Mouse (Mus musculus): ENCODE measurements around the gene Nuak2. TPM values are rescaled to one million over a fixed set of nuclear protein-coding genes. Genes with fewer than 3 reads are reported as not detected.

The Nuak2 gene
- polyA plus RNA-seq, 1 experiment from 2014 or later, result 11.9 TPM

DNA sequence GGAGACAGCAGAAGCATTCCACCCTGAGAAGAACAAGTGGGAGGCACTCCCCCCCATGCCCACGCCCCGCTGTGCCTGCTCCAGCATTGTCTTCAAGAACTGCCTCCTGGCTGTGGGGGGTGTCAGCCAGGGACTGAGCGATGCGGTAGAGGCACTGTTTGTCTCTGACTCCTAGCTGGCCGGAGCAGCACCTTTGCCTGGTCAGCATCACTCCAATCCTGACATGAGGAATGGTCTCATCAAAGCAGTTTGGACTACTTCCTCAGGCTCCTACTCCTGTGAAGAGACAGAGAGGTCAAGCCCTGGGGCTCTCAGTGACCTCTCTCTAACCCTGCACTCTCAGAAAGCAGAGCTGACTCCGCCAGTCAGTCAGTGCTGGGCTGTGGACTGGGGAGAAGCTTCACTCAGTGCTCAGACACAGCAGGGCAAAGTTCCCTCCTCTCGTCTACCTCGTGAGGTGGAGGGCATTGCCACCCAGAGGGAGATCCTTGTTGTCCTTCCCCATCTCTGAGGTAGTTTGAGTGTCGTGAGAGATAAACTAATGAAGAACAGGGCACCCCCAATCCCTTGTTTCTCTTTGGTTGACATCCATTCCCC is 11.2 kb upstream of the Nuak2 start:
- no peak overlapping the region for H3K9ac ChIP-seq (replicated peaks; ENCODE audit: low read depth)
- WGBS, result 47% methylated on average over 9 of the region's 9 CpGs
- DNase-seq (ENCODE audit: low spot score) (no peak), ATAC-seq (no peak)
- H3K9me3 ChIP-seq (ENCODE audit: low read length), result no peaks in the 10 kb centered on the region
- H3K27me3 ChIP-seq (replicated peaks; ENCODE audit: insufficient read depth, low read length), result 0 out of 2 replicates have a peak, but pooled peaks cover 5% of the 10 kb centered on the region
- H3K27ac ChIP-seq (ENCODE audit: low read length), result no peak overlapping the region
- H3K4me3 ChIP-seq (ENCODE audit: low read depth, low read length), result no peak overlapping the region
- H3K36me3 ChIP-seq (ENCODE audit: insufficient read depth, low read length), result no peaks in the 10 kb centered on the region
- TF ChIP-seq EP300 (IDR thresholded peaks at IDR 0.05) (no peak), CTCF (IDR thresholded peaks at IDR 0.05) (no peak)
- no peaks in the 10 kb centered on the region for H3K4me1 ChIP-seq (ENCODE audit: insufficient read depth, low read depth, low read length)
- no peak overlapping the region for H3K4me2 ChIP-seq (replicated peaks; ENCODE audit: low read depth, low read length)

DNA sequence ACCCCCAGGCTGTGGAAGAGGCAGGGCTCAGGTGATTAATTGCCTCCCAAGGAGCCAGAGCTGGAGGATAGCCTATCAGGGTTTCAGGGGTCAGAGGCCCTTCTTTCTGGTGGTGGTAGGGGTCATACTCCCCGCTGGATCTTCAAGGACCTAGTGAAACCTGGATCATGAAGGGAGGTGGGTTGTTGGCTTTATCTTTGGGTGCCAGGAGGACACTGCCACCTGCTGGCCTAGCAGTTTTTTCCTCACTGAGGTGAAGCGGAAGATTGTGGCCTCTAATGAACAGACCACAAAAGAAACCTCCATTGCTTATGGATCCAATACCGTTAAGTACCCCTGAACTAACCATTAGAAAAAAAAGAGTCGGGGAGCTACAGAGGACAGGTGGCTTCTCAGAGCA is 9.8 kb upstream of the Nuak2 start:
- Histone ChIP-seq H3K27me3 (replicated peaks; ENCODE audit: insufficient read depth, low read length) (0 out of 2 replicates have a peak, but pooled peaks cover 2% of the 10 kb centered on the region), H3K4me1 (ENCODE audit: insufficient read depth, low read depth, low read length) (no peaks in the 10 kb centered on the region), H3K4me2 (replicated peaks; ENCODE audit: low read depth, low read length) (no peak overlapping the region), H3K9ac (replicated peaks; ENCODE audit: low read depth) (no peak overlapping the region), H3K27ac (ENCODE audit: low read length) (no peak overlapping the region), H3K4me3 (ENCODE audit: low read depth, low read length) (no peak overlapping the region), H3K9me3 (ENCODE audit: low read length) (no peaks in the 10 kb centered on the region), H3K36me3 (ENCODE audit: insufficient read depth, low read length) (no peaks in the 10 kb centered on the region)
- WGBS, result 32% methylated on average over 4 of the region's 4 CpGs
- ATAC-seq (peak; percentile 39), DNase-seq (ENCODE audit: low spot score) (peak; percentile 62)
- TF ChIP-seq EP300 (IDR thresholded peaks at IDR 0.05) (no peak), CTCF (IDR thresholded peaks at IDR 0.05) (peak; percentile 81)

DNA sequence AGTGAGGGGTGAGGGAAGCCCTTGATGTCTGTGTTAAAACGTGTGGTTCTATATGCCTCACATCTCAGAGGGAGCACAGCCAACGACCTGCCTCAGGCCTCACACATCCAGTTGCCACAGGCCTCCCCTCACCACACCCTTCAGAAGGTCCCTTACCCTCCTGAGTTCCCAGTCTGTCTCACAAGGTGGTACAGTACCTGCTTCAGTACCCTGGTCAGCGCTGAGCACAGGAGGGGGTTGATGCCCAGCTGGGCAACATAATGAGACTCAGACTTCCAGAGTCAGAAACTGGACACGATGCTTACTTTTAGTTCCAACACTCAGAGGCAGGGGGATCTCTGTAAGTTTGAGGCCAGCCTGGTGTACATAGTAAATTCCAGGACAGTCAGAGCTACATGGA is 9.1 kb upstream of the Nuak2 start:
- Histone ChIP-seq H3K4me2 (replicated peaks; ENCODE audit: low read depth, low read length) (no peak overlapping the region), H3K27ac (ENCODE audit: low read length) (no peak overlapping the region), H3K36me3 (ENCODE audit: insufficient read depth, low read length) (no peaks in the 10 kb centered on the region), H3K27me3 (replicated peaks; ENCODE audit: insufficient read depth, low read length) (0 out of 2 replicates have a peak, but pooled peaks cover 2% of the 10 kb centered on the region), H3K4me1 (ENCODE audit: insufficient read depth, low read depth, low read length) (0 out of 2 replicates have a peak, but pooled peaks cover under 1% of the 10 kb centered on the region), H3K9ac (replicated peaks; ENCODE audit: low read depth) (no peak overlapping the region), H3K9me3 (ENCODE audit: low read length) (no peaks in the 10 kb centered on the region), H3K4me3 (ENCODE audit: low read depth, low read length) (no peak overlapping the region)
- ATAC-seq, result peak; percentile 21; the same call in 1 of the 2 replicates
- WGBS, result 18% methylated on average over 4 of the region's 4 CpGs
- DNase-seq (ENCODE audit: low spot score), result no peak
- TF ChIP-seq EP300 (IDR thresholded peaks at IDR 0.05) (no peak), CTCF (IDR thresholded peaks at IDR 0.05) (no peak)

DNA sequence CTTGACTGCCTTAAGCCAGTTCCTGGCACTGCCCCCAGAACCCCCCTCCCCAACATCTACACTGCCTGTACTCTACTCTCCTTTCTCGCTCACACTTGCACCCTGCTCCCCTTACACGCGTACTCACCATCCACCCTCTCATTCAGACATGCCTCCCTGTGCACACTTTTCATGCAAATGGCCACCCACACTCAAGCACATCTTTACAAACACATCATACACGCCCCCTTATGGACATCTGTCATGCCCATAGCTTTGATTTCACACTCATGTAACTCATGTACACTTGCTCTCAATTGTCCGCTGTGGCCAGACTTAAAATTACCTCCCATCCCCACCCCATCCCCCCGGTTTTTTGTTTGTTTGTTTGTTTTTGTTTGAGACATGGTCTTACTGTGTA is 8.0 kb upstream of the Nuak2 start:
- H3K4me3 ChIP-seq (ENCODE audit: low read depth, low read length), result no peak overlapping the region
- 0 out of 2 replicates have a peak, but pooled peaks cover 4% of the 10 kb centered on the region for H3K4me1 ChIP-seq (ENCODE audit: insufficient read depth, low read depth, low read length)
- ATAC-seq (no peak), DNase-seq (ENCODE audit: low spot score) (no peak)
- 81% methylated on average over 6 of the region's 6 CpGs for WGBS
- H3K4me2 ChIP-seq (replicated peaks; ENCODE audit: low read depth, low read length), result no peak overlapping the region
- 0 out of 2 replicates have a peak, but pooled peaks cover 2% of the 10 kb centered on the region for H3K27me3 ChIP-seq (replicated peaks; ENCODE audit: insufficient read depth, low read length)
- H3K9ac ChIP-seq (replicated peaks; ENCODE audit: low read depth), result no peak overlapping the region
- TF ChIP-seq CTCF (IDR thresholded peaks at IDR 0.05) (0 out of 2 replicates have a peak, but pooled peaks have one; percentile 4), EP300 (IDR thresholded peaks at IDR 0.05) (no peak)
- H3K27ac ChIP-seq (ENCODE audit: low read length), result no peak overlapping the region
- no peaks in the 10 kb centered on the region for H3K36me3 ChIP-seq (ENCODE audit: insufficient read depth, low read length)
- H3K9me3 ChIP-seq (ENCODE audit: low read length), result no peaks in the 10 kb centered on the region

DNA sequence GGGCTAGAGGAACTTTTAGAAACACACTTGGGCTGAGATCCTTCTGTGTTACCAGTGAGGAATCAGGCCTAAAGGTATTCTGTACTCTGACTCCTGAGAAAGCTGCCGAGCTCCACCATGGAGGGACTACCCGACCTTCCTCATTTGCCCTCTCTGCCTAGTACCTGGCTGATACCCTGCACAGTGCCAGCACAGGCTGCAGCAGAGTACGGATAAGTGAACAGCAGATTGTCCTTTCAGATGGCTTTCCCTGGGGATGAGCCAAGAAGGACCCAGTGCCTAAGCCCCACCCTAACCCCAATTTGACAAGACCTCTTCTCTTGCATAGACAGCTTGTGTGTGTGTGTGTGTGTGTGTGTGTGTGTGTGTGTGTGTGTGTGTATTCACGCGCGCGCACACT is 7.3 kb upstream of the Nuak2 start:
- 76% methylated on average over 7 of the region's 7 CpGs for WGBS
- TF ChIP-seq EP300 (IDR thresholded peaks at IDR 0.05) (no peak), CTCF (IDR thresholded peaks at IDR 0.05) (no peak)
- H3K4me3 ChIP-seq (ENCODE audit: low read depth, low read length), result no peak overlapping the region

DNA sequence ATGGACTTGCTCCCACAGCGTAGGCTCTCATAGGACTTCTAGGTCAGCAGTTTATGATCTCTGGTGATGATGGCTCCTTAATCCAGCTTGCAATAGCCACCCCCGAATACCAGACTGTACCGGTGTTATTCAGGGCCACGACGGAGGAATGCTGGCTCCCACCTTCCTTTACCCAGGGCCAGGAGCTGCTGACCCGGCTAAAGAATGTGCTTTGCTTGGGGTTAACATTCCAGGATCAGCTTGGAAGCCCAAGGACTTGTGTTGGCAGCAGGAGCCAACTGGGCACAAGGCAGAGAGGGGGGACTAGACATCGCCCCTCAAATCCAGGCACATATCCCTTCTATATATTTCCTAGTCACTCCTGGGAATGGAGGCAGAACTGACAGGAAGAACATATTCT is 5.2 kb upstream of the Nuak2 start:
- Histone ChIP-seq H3K9ac (replicated peaks; ENCODE audit: low read depth) (no peak overlapping the region), H3K4me2 (replicated peaks; ENCODE audit: low read depth, low read length) (no peak overlapping the region), H3K27ac (ENCODE audit: low read length) (no peak overlapping the region), H3K9me3 (ENCODE audit: low read length) (no peaks in the 10 kb centered on the region), H3K4me3 (ENCODE audit: low read depth, low read length) (no peak overlapping the region), H3K36me3 (ENCODE audit: insufficient read depth, low read length) (no peaks in the 10 kb centered on the region), H3K27me3 (replicated peaks; ENCODE audit: insufficient read depth, low read length) (0 out of 2 replicates have a peak, but pooled peaks cover 2% of the 10 kb centered on the region), H3K4me1 (ENCODE audit: insufficient read depth, low read depth, low read length) (0 out of 2 replicates have a peak, but pooled peaks cover 4% of the 10 kb centered on the region)
- DNase-seq (ENCODE audit: low spot score), result no peak
- no peak for ATAC-seq
- 58% methylated on average over 7 of the region's 7 CpGs for WGBS
- TF ChIP-seq CTCF (IDR thresholded peaks at IDR 0.05), result no peak
- no peak for TF ChIP-seq EP300 (IDR thresholded peaks at IDR 0.05)

More for the DNA sequence above, 7.3 kb upstream of the Nuak2 start:
- no peak for DNase-seq (ENCODE audit: low spot score)
- Histone ChIP-seq H3K27me3 (replicated peaks; ENCODE audit: insufficient read depth, low read length) (0 out of 2 replicates have a peak, but pooled peaks cover 2% of the 10 kb centered on the region), H3K27ac (ENCODE audit: low read length) (no peak overlapping the region), H3K9ac (replicated peaks; ENCODE audit: low read depth) (no peak overlapping the region), H3K9me3 (ENCODE audit: low read length) (no peaks in the 10 kb centered on the region), H3K4me1 (ENCODE audit: insufficient read depth, low read depth, low read length) (0 out of 2 replicates have a peak, but pooled peaks cover 4% of the 10 kb centered on the region), H3K36me3 (ENCODE audit: insufficient read depth, low read length) (no peaks in the 10 kb centered on the region), H3K4me2 (replicated peaks; ENCODE audit: low read depth, low read length) (no peak overlapping the region)
- no peak for ATAC-seq
